12 mouse cellular contexts compared by ENCODE assay signal in the genomic region with DNA sequence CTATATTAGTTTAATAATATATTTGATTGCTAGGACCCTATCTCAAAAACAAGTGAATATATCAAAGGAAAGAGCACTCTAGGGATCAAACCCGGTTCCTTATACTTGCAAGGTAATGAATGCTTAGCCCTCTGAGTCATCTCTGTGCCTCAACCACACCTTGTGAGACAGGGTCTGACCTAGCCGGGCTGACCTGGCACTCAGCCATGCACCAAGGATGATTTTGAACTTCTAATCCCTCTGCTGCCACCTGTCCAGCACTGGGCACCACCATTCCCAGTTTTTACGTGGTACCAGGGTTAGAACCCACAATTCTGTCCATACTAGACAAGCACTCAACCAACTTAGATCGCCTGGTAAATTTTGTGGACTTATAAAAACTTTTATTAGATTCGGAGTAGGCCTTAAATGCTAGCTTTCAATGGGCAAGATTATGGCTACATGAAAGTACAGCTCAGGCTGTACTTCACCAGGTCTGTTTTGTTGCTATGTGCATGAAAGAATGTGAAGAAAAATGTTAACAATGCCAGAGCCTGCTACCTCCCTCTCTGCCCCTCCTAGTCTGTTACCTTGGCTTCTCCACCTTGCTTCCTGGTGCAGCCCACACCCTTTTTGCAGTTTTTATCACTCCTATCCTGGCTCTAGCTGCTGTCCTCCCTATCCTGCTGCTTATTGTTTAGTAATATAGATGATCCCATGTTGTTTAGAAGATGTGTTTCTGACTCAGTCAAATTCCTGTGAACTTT. TPM values are rescaled to one million over a fixed set of nuclear protein-coding genes. Genes with fewer than 3 reads are reported as not detected.
DNase-seq lines count a peak whose midpoint lies in the region; ATAC-seq lines count a peak whose summit lies in the region.
"Had no signal": no experiment of that assay in that cellular context is flagged by ENCODE, and none has a peak within 500 bp of the region (broad histone marks: within the 10 kb centered on the region; RNA-seq: fewer than 3 reads in every experiment).

No protein-coding gene starts in this region.

- no peak overlapping the region for H3K9ac ChIP-seq in intestine, embryonic 16.5 days (ENCODE audit: low read depth, low read length)

- H3K9me3 ChIP-seq in intestine, embryonic 16.5 days (ENCODE audit: control insufficient read depth, low read length), result no peaks in the 10 kb centered on the region
- H3K9me3 ChIP-seq: midbrain, embryonic 10.5 days had no signal

- H3K36me3 ChIP-seq in intestine, embryonic 16.5 days (ENCODE audit: control insufficient read depth, insufficient read depth, low read length), result no peaks in the 10 kb centered on the region
- H3K36me3 ChIP-seq: midbrain, embryonic 10.5 days had no signal

- peak; percentile 84 for ATAC-seq in intestine, embryonic 16.5 days

- H3K27me3 ChIP-seq in intestine, embryonic 16.5 days (replicated peaks; ENCODE audit: control insufficient read depth, insufficient read depth, low read length), result no peaks in the 10 kb centered on the region
- H3K27me3 ChIP-seq: CH12.LX had no signal

- H3K4me2 ChIP-seq in intestine, embryonic 16.5 days (ENCODE audit: low read depth, low read length), result no peak overlapping the region

- no peak overlapping the region for H3K4me3 ChIP-seq in intestine, embryonic 16.5 days (ENCODE audit: low read length)
- H3K4me3 ChIP-seq: midbrain, embryonic 10.5 days had no signal

- H3K4me1 ChIP-seq in intestine, embryonic 16.5 days (ENCODE audit: control insufficient read depth, insufficient read depth, low read length), result peaks cover 15% of the 10 kb centered on the region

- H3K27ac ChIP-seq in intestine, embryonic 16.5 days (ENCODE audit: low read length), result peak overlapping the region; percentile 32; the same call in 1 of the 2 replicates
- H3K27ac ChIP-seq: midbrain, embryonic 10.5 days had no signal

- 67% methylated on average over 5 of the region's 5 CpGs for WGBS in intestine, embryonic 16.5 days

- peak; percentile 28 for DNase-seq in kidney, postnatal 10 days
- DNase-seq in kidney, adult 18-20 months, result no peak
- DNase-seq in R1 (ENCODE audit: low read depth, low spot score), result peak; percentile 67
- DNase-seq in lung, postnatal 14 days, result peak; percentile 42
- DNase-seq in thymus, postnatal 4 days, result no peak
- no peak for DNase-seq in MN1 (ENCODE audit: low spot score)
- DNase-seq: adrenal gland, postnatal 25 days; kidney, adult 9 months; thymus, postnatal 14 days had no signal

RNA-seq across cellular contexts. Expression of gene Lims1, which starts 41.7 kb away (rescaled TPM):
- 120 and 124 TPM in 2 replicates for polyA plus RNA-seq in intestine, embryonic 16.5 days (2015; fragmentation: Nextera tagmentation; extraction: Ambion mirVana)

Comparison
In these comparisons a context has a peak if more than half of its experiments do, and no peak if none do; other contexts are left out.
1. DNase-seq: peak in kidney, postnatal 10 days (single experiment), R1 (single experiment) and lung, postnatal 14 days (single experiment); none in kidney, adult 18-20 months (single experiment), thymus, postnatal 4 days (single experiment) and MN1 (single experiment).